Mouse (Mus musculus) midbrain, postnatal 0 days (tissue): Measurements from ENCODE around the gene Ubl5. TPM values are rescaled to one million over a fixed set of nuclear protein-coding genes. Genes with fewer than 3 reads are reported as not detected.

Experiments
- ATAC-seq: fragments of 200-750 bp; cut with Nextera tagmentation; 2 replicates; pipeline ENCODE4 v1.8.0; 2017; ENCODE audit warnings: moderate number of reproducible peaks, mild to moderate bottlenecking, moderate TSS enrichment, moderate library complexity; ENCODE audit not compliant: low FRiP score
- DNase-seq: peaks from one replicate; pipeline ENCODE4 v3.0.0-alpha.2; 2015; ENCODE audit warnings: low spot score
- H3K27ac ChIP-seq: fragments of 300-500 bp; sonication (generic); 2 replicates; pipeline ENCODE4 v1.5.1; 2014; ENCODE audit warnings: low read depth, mild to moderate bottlenecking, low read length, mixed read lengths
- H3K27me3 ChIP-seq: fragments of 300-500 bp; sonication (generic); 2 replicates; pipeline ENCODE4 v1.6.1; 2014; ENCODE audit warnings: low read length, control low read depth, mixed read lengths; ENCODE audit not compliant: insufficient read depth
- H3K36me3 ChIP-seq: fragments of 300-500 bp; sonication (generic); 2 replicates; pipeline ENCODE4 v1.6.1; 2014; ENCODE audit warnings: low read length, control low read depth, mixed read lengths; ENCODE audit not compliant: insufficient read depth
- H3K4me1 ChIP-seq: fragments of 300-500 bp; sonication (generic); 2 replicates; pipeline ENCODE4 v1.6.1; 2014; ENCODE audit warnings: mild to moderate bottlenecking, control low read depth, antibody characterized with exemption, low read length, mixed read lengths; ENCODE audit not compliant: insufficient read depth
- H3K4me2 ChIP-seq: fragments of 300-500 bp; sonication (generic); 2 replicates; pipeline ENCODE4 v1.6.1; 2014; ENCODE audit warnings: low read depth, mild to moderate bottlenecking, low read length, mixed read lengths; ENCODE audit not compliant: poor library complexity, severe bottlenecking
- H3K4me3 ChIP-seq: fragments of 300-500 bp; sonication (generic); 2 replicates; pipeline ENCODE4 v1.5.1; 2014; ENCODE audit warnings: low read depth, mild to moderate bottlenecking, low read length, moderate library complexity
- H3K9ac ChIP-seq: fragments of 300-500 bp; sonication (generic); replicated peaks from 2 replicates; pipeline ENCODE4 v1.6.1; 2014; ENCODE audit warnings: mild to moderate bottlenecking, low read length, moderate library complexity, mixed read lengths; ENCODE audit not compliant: poor library complexity, severe bottlenecking
- H3K9me3 ChIP-seq: fragments of 300-500 bp; sonication (generic); 2 replicates; pipeline ENCODE4 v1.6.1; 2016; ENCODE audit warnings: low read length, control low read depth
- CTCF ChIP-seq: IDR thresholded peaks from 2 replicates; pipeline ENCODE4 v1.5.1; 2016; ENCODE audit warnings: antibody characterized with exemption, mild to moderate bottlenecking
- WGBS: fragments of 180-500 bp; shearing (Covaris S2); extraction: QIAGEN DNeasy Blood & Tissue Kit; methylation state at CpG from one replicate; pipeline ENCODE4 v1.1.7; 2014; 5-methylcytosine and 5-hydroxymethylcytosine counted together
- polyA plus RNA-seq: library from polyadenylated mRNA; unstranded; fragments of >200 nt; fragmentation: Nextera tagmentation; extraction: Ambion mirVana; gene quantifications from 2 replicates; pipeline ENCODE4 v1.2.1, GENCODE M21; 2015
- total RNA-seq: library from RNA; depleted of rRNA; stranded (reverse); fragments of >200 nt; gene quantifications from 2 replicates; pipeline ENCODE4 v1.2.3, GENCODE M21; 2014; rRNA removed

The Ubl5 gene
- total and polyA plus RNA-seq, 2 experiments from 2014 or later = 253 to 531 TPM

DNA sequence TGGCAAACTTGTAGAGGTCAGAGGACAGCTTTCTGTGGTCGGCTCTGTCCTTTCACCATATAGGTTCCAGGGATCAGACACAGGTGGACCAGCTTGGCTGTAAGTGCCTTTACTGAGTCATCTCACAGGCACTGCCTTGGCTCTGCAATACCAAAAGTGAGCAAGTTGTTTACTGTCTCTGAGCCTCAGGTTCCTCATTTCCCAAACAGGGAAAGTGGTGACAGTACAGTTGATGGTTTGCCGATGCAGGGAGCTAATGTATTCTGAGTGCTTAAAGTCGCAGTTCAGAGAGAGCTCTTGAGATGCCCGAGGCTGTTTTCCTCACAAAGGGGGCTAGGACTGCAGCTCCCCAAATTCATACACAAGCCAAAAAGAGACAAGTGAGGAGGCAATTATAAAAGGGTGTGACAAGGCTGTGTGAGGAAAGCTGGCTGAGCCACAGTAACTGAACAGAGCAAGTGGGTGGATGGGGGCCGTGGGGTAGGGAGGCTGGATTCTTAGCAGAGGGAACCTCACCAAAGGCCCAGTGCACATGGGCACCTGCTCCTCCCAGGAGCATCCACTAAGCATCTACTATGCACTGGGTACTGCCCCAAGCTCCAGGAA is 53.5 kb downstream of the Ubl5 start:
- DNase-seq (no peak), ATAC-seq (peak; percentile 4; the same call in 1 of the 2 replicates)
- no peak overlapping the region for H3K4me3 ChIP-seq
- H3K4me1 ChIP-seq = no peaks in the 10 kb centered on the region; the same call in 1 of the 2 replicates
- H3K36me3 ChIP-seq = 0 out of 2 replicates have a peak, but pooled peaks cover 2% of the 10 kb centered on the region
- TF ChIP-seq CTCF = no peak
- H3K4me2 ChIP-seq = no peak overlapping the region
- H3K27ac ChIP-seq = 0 out of 2 replicates have a peak overlapping the region, but pooled peaks have one; percentile 12
- 51% methylated on average over 5 of the region's 5 CpGs for WGBS
- H3K9ac ChIP-seq = no peak overlapping the region
- no peaks in the 10 kb centered on the region for H3K27me3 ChIP-seq
- H3K9me3 ChIP-seq = no peaks in the 10 kb centered on the region

Other genes with a start within 250 kb of the Ubl5 start
- 20.5 and 31.2 TPM in 2 replicates for gene Zfp26, start 182.7 kb upstream of the Ubl5 start, total RNA-seq
- 7.6 and 9.3 TPM in 2 replicates for gene Zfp26, start 182.7 kb upstream of the Ubl5 start, polyA plus RNA-seq
- 33.5 and 62.2 TPM in 2 replicates for gene Zfp426, start 150.1 kb upstream of the Ubl5 start, total RNA-seq
- gene Zfp426, start 150.1 kb upstream of the Ubl5 start, polyA plus RNA-seq = 20.8 and 23.4 TPM in 2 replicates
- gene Zfp266, start 121.5 kb upstream of the Ubl5 start, total RNA-seq = 96.3 and 124 TPM in 2 replicates
- gene Zfp266, start 121.5 kb upstream of the Ubl5 start, polyA plus RNA-seq = 48.5 and 54.8 TPM in 2 replicates
- gene Zfp846, start 61.6 kb upstream of the Ubl5 start, total RNA-seq = 21.3 and 27.1 TPM in 2 replicates
- 44.2 and 47.5 TPM in 2 replicates for gene Zfp846, start 61.6 kb upstream of the Ubl5 start, polyA plus RNA-seq
- gene Fbxl12, start 1.9 kb downstream of the Ubl5 start, total RNA-seq = 17.6 and 25.3 TPM in 2 replicates
- gene Fbxl12, start 1.9 kb downstream of the Ubl5 start, polyA plus RNA-seq = 12.9 and 13.6 TPM in 2 replicates
- 31.9 and 32.0 TPM in 2 replicates for gene Pin1, start 9.2 kb downstream of the Ubl5 start, total RNA-seq
- 60.3 and 67.1 TPM in 2 replicates for gene Pin1, start 9.2 kb downstream of the Ubl5 start, polyA plus RNA-seq
- 301 and 342 TPM in 2 replicates for gene Olfm2, start 103.5 kb downstream of the Ubl5 start, total RNA-seq
- gene Olfm2, start 103.5 kb downstream of the Ubl5 start, polyA plus RNA-seq = 245 and 273 TPM in 2 replicates
- gene Col5a3, start 172.2 kb downstream of the Ubl5 start, total RNA-seq = 3.0 and 3.4 TPM in 2 replicates
- 0.74 and 0.83 TPM in 2 replicates for gene Col5a3, start 172.2 kb downstream of the Ubl5 start, polyA plus RNA-seq
- gene Rdh8, start 175.6 kb downstream of the Ubl5 start, total RNA-seq = not detected in 2 replicates
- gene Rdh8, start 175.6 kb downstream of the Ubl5 start, polyA plus RNA-seq = not detected in 2 replicates
- 21.5 and 30.6 TPM in 2 replicates for gene A230050P20Rik, start 225.8 kb downstream of the Ubl5 start, total RNA-seq
- gene A230050P20Rik, start 225.8 kb downstream of the Ubl5 start, polyA plus RNA-seq = 24.7 and 28.5 TPM in 2 replicates
- gene Angptl6, start 236.8 kb downstream of the Ubl5 start, total RNA-seq = 10.0 and 12.4 TPM in 2 replicates
- 13.4 and 17.0 TPM in 2 replicates for gene Angptl6, start 236.8 kb downstream of the Ubl5 start, polyA plus RNA-seq
- 42.0 and 52.6 TPM in 2 replicates for gene Ppan, start 245.3 kb downstream of the Ubl5 start, total RNA-seq
- gene Ppan, start 245.3 kb downstream of the Ubl5 start, polyA plus RNA-seq = 37.9 and 39.9 TPM in 2 replicates